Mouse (Mus musculus) frontal cortex, postnatal 14 days (tissue): Measurements from ENCODE around the gene Slfnl1.

Experiments
- DNase-seq, 2 experiments: peaks; one replicate each; pipeline ENCODE4 v3.0.0; 2022; ENCODE audit warnings: low spot score in 2 of 2

The Slfnl1 gene

DNA sequence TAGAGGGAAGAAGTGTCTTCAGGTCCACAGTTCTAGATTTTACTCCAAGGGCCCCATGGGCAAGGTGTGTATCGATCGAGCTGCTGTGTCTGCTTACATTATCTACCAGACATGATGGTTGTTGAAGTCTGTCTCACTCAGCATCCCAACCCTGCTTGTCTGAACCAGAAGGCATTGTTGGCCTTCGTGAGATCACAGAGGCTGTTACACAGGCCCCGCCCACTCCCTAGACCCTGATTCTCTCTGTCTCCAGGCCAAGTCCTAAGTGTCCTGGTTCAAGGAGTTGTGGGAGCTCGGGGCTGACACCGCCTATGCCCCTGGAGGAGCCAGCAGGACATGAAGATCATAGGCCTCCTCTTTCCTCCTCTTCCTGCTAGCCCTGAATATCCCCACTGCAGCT, at the start of gene Slfnl1:
TSS of gene Slfnl1 (plus strand) at position 246 of the 400 bp plus-strand sequence.
- DNase-seq: no peak

DNA sequence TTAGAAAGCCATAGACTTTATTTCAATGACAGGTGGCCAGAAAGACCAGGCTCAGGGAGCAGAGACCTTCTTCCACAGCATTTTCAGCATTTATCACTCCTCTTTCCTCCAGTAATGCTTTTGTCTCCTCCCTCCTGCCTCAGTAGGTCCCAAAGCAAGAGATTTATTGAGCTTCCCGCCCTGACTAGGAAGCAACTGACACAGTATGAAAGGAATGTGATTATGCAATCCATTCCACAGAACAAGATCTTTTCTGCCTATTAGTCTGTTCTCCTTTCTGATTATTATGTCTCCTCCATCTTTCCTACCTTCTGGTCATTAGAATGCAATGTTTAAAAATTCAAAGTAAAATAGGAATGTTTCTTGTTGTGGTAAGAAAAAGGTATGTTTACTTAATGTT, 44.3 kb upstream of the Slfnl1 start:
- DNase-seq: no peak

DNA sequence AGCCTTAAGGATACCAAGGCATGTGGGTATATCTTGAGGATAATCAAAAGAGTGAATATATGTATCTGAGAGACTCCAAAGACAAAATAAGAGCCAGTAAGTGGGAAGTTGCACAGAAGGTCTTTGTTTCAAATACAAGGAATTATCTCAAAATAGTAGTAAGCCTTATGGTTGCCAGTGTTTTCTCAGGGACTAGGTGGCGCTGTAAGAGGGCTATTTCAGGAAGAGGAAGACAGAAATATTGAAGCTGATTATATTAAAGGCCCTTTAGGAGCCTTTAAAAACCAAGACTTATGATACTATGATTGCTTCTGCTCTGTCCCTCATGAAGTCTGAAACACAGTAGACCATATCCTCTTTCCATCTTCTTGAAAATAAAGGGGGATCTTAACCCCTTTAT, 25.1 kb upstream of the Slfnl1 start:
- DNase-seq: no peak

DNA sequence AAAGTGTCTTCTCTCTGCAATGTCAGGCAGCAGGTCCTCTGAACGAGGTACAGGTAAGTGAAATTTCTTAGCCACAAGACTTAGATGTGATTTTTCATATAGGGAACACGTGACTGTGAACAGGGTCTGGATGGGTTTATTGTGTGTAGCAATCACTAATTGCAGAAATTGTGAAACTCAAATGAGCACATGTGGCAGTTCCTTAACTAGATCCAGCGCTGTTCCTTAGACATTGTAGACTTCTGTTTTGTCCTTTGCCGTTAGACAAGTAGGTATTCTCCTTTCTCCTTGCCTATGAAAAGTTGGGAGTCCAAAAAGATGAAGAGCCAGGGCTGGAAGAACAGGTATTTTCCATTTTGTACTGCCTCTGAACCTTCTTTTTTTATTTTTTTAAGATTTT, 20.8 kb upstream of the Slfnl1 start:
- DNase-seq: no peak

DNA sequence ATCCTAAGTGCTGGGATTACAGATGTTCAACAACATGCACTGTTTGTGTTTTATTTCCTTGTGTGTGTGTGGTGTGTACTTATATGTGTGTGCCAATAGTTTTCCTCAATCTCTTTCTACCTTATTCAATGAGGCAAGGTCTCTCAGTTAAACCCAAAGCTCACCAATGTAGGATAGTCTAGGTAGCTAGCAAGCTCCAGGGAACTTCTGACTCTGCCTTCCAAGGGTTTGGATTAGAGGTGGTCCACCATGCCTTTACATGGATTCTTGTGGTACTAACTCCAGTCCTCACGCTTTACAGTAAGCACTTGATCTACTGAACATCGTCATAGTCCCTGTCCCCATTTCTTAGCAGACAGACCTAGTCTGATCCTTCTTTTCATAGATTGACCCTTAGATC, 17.7 kb upstream of the Slfnl1 start:
- DNase-seq: no peak

DNA sequence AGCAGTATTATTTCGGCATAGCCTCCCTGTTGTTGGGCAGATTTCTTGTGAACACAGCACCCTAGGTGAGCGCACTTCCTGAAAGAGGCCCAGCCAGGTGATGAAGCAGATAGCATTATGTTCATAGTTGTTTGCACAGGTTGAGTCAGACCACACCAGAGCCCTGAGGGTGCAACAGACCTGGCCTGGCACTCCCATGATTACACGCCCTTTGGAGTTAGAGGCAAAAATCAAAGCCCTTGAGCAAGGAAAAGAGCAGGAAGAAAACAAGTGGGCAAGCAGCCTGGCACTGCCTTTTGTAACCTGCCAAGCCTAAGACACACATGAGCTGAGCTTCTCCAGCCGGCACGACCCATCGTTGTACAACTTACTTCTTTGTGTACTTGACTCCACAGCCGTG, 15.5 kb upstream of the Slfnl1 start:
- DNase-seq: no peak

DNA sequence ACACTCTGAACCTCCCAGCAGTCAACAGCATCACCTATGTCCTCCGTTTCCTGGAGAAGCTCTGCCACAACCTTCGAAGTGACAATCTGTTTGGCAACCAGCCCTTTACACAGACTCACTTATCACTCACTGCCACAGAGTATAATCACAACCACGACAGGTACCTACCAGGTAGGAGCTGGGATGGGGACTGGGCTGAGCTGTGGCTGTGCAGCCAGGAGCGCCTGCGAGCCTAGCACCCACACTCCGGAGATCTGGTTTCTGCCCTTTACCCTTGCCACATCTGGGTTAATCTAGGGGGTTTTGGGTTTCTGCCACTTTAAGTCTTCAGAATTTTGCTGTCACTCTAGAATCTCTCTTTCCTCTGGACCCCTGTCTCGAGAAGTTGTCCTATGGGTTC, 15.1 kb upstream of the Slfnl1 start:
- DNase-seq: no peak

DNA sequence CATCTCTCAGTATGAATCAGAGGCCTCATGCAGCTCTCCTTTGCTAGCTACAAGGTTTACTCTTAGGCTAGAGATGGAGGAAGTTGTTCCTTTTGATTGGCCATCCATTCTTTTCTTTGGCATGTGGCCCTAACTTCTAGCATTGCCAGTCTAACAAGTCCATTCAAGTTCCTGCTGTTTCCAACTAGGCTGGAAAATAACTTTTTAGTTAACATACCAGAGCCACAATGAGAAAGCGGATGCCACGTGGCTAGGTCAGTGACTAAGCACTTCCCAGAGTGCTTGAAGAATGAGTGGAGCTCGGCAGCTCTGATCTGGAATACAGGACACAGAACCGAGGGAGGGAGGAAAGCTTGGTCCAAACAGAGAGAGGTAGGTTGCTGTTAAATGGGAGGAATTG, 14.7 kb upstream of the Slfnl1 start:
- no peak for DNase-seq

DNA sequence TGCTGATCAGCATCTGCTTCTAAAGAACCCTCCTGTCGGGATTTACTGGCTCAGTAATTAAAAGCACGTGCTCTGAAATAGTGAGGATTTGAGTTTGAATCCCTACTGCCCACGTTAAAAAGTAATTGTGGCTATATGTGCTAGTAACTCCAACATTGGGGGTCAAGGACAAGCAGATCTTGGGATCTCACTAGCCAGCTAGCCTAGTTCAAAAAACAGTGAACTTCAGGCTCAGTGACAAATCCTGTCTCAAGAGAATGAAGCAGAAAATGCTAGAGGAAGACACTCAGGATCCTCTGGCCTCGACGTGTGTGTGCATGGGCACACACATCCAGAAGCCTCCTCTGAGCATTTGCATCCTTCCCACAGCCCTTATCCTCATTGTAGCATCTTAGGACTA, 10.3 kb upstream of the Slfnl1 start:
- no peak for DNase-seq

DNA sequence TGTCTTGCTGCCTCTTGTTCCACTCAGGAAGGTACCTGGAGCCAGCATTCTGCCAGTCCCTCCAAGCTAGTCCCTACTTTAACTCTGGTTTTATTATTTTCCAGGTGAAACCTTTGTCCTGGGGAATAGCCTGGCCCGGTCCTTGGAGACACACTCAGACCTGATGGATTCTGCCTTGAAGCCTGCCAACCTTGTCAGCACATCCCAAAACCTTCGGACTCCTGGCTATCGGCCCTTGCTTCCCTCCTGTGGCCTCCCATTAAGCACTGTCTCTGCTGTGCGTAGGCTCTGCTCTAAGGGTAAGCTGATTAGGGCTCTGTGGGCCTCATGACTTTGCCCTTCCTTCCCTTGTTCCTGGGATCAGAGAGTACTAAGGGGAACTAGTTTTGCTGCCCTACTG, 9.7 kb upstream of the Slfnl1 start:
- DNase-seq: no peak

DNA sequence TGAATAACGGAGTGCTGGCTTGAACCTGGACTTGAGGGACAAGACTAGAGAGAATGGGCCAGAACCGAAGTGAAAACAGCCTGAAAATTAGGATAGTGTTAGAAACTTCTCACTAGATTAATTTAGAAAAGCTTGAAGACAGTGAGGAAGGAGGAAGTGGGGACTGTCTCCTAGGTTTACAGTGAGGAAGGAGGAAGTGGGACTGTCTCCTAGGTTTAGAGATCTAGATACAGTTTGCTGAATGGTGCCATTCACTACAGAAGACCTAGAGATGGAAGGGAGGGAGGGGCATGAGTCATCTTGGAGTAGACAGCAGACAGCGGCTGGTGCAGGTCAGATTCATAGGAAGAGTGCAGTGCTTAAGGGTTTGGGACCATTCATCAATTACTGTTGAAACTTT, 8.9 kb upstream of the Slfnl1 start:
- no peak for DNase-seq

DNA sequence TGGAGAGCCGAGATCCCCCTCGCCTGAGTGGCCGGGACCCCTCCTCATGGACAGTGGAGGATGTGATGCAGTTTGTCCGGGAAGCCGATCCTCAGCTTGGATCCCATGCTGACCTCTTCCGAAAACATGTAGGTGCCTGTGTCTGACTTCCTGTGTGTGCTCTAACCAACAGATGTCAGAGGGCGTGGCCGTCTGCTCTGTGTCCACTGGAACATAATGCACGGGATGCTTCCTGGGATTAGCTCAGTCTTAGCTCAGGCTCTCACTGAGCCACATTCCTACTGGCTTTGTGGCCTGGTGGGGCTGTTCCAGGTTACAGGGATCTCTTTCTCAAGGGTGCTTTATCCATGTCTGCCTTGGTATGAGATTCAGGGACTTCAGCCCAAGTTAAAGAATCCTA, 3.9 kb upstream of the Slfnl1 start:
- DNase-seq: no peak

DNA sequence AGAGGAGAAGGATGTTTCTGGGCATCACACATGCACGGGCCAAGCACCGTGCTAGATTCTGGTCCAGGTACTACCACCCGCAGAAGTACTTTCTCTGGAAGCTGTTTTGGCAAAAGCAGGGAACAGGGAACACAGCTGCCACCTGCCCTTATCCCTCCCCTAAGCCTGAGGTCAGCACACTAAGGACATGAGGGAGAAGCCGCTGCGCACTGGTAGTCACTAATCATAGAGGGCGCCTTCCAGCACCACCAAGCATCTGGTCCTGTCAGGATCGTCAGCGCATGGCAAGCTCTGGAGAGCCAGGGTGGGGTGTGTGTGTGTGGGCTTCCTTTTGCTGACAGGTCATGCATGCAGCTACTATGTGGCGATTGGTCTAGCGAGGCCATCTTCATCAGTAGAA, 6.6 kb downstream of the Slfnl1 start:
- no peak for DNase-seq

DNA sequence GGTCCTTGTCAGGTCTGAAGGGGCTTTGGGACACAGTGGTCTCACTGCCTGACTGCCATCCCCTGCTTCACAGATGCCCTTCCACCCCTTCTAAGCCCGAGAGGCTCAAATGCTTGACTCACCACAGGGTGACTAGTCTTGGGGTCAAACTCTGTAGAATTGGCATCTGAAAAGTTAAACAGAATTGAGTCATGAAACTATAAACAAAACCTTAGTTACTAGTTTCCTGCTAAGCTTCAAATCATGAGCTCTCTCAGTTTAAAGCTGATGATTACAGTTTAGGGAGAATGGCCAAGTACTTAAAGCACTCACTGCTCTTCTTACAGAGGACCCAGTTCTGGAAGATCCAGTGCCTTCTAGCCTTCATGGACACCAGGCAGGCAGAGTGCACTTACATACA, 12.9 kb downstream of the Slfnl1 start:
- DNase-seq: no peak

DNA sequence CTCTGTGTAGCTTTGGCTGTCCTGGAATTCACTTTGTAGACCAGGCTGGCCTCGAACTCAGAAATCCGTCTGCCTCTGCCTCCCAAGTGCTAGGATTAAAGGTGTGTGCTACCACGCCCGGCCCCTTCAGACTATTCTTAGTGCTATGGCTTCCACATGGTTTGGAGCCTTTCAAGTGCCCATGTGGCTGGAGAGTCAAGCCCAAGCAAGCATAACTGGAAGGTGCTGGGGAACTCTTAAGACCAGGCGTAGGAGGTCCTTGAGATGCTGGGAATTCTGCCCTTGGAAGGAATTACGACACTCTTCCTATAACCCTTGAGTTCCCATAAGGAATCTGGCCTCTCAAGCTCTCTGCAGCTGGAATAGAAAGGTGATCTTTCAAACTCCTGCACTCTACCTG, 24.6 kb downstream of the Slfnl1 start:
- DNase-seq: no peak

DNA sequence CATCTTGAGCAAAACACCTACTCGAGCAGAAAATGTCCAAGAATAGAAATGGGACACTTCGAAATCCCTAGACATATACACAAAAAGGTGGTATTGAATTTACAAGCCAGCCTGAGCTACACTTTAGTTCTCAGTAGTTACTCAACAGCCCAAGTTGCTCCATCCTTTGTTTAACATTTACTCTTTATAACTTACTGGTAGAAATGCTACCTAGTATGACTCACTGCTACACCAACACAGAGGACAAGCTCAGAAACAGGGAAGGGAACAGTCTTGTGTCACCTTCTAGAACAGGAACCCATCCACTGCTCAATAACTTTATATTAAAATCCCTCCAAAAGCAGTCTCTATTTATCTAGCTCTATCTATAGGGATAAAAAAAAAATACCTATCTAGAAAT, 33.7 kb downstream of the Slfnl1 start:
- DNase-seq: no peak

DNA sequence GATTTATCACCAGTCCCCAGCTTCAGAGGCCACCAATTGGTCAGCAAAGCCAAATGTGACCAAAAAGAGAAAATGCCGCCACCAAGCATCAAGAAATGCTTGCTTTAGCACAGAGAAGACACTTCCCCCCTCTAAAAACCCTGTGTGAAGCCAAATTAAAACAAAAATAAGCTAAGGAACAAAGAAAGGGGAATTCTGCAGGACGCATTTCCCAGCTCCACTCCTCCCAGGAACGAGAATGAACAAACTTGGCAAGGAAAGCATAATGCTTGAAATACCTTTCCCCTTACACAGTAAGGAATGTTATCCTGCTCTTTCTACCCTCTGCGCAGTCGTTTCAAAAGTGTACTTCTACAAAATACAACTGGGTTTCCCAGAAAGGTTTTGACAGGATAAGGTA, 36.0 kb downstream of the Slfnl1 start:
- DNase-seq: no peak

DNA sequence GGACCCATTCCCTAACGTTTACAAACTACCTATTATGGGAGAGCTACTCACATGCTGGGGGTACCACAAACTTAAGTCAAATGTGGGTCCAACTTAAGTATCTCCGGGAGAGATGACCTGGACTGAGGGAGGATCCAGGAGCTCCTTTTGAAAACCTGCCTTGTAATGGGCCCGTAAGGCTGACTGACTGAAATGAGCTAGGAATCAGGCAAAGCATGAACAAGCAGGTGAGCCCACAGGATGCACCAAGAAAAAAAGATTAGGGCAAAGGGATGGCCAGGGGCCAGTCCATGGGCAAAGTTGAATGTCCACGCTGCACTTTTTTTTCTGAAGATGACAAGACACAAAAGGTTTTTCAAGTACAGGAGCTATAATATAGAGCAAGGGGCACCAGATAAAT, 37.0 kb downstream of the Slfnl1 start:
- DNase-seq: no peak

DNA sequence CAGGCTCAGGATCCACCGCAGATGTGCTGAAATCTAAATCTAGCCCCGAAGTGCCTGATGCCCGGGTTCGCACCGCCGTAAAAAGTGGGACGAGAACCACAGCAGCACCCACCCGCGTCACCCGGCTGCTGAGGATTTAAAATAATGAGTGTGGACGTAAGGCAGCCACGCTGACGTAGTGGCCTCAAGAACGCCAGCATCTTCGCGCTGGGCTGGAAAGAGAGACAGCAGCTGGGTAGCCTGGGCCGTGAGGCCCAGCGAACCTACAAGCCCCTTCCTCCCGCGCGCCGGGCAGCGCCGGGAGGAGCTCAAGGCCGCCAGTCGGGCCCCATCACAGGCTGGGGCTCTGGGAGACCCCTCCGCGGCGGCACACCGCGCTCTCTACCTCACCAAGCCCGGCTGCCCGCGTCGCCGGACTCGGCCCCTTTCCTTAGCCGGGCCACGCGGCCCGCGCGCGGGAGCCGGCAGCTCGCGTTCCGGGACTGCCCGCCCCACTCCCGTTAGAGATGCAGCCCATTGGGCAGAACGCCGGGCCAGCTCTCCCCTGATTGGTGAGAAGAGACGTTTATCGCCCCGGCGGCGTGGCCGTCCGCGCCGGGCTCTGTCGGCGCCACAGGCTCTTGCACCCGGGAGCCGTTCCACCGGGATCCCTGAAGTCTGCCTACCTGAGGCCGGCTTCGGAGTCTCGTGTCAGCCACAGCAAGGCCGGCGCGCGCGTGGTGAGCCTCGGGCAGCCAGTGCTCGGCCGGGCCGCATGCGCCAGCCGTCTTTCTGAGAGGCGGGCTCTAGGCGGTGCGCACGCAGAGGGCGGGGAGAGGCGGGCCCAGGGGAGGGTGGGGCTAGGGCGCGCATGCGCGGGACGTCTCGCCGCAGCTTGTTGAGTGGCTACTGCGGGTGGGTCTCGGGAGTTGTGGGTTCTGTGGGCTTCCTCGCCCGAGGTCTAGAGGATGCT, 37.7 kb downstream of the Slfnl1 start, which contains the start of gene Ctps:
TSS of gene Ctps (minus strand) at position 791 of the 952 bp plus-strand sequence.
- DNase-seq: peak; percentile 87 to 89

DNA sequence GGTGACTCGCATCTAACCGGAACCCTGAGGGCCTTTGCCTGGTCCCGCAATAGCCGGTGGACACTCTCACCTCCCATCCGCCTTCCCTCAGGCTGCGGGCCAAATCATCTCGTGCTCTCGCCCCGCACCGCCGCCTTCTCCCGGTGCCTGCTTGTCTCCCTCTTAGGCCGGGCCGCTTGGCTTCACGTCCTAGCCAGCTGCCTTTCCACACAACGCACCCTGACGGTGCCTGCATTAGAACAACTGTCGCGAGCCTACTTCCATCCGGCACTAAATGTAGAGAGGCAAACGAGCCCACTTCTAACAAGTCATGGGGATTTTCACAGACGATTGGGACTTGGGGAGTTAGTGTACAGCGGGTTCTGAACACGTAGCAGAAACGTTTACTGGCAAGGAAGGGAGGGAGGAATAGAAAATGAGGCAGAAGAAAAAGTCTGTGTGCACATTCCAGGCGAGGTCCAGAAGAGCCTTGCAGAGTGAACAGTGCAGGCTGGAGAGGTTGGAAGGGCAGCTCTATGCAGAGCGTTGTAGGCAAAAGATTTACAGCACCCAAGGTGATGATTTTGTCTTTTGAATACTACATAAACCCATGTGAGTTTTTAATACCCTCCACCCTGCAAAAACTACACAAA, 38.5 kb downstream of the Slfnl1 start:
- DNase-seq: no peak

DNA sequence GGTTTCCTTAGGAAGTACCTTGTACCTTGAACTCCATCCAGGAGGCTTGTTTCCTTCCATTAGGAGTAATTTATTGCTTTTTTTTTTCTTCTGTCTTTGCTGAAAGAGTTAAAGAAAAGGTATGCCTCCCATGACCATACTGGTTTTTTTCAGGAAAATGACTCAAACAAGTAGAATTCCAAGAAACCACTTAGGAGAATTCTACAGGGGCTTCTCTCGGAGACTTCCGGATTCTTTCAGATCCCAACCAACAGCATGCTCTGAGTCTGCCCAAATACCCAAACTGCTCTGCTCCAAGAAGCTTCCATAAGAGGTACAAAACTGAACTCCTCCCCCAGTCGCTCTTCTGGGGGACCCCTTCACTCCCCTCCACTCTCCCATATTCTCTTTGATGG, 39.0 kb downstream of the Slfnl1 start:
- no peak for DNase-seq

DNA sequence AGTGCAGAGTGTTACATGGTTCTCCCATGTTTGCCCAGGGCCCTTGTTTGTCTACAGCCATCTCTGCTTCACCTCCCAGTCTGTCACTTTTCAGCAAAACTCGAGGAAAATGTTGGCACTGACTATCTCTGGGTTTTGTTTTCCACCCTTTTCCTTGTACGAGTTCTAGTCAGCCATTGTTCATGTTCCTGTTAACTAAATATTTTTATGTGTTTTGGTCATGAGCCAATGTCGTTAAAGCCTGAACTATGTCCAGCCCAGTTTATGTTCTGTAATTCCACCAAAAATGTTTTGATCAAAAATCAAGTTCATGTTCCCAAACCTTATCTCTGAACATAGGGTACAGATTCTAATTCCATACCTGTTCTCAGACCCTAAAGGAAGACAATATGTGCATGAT, 39.7 kb downstream of the Slfnl1 start:
- no peak for DNase-seq

DNA sequence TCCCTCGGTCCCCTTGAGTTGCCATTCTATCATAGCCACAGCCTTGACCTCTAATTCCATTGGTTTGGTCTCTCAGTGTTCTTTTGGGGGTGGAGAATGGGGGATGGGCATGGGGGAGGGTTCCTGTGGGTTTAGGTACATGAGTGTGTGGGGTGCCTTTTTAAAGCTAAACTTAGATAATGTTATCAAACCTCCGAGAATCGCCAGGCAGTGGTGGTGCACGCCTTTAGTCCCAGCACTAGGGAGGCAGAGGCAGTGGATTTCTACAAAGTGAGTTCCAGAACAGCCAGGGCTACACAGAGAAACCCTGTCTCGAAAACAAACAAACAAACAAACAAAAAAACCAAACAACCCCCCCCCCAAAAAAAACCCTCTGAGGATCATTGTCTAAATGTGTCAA, 48.9 kb downstream of the Slfnl1 start:
- DNase-seq: no peak
